Mouse (Mus musculus): ENCODE results near the gene Atxn2. TPM values are rescaled to one million over a fixed set of nuclear protein-coding genes. Genes with fewer than 3 reads are reported as not detected.

Gene Atxn2
- polyA plus RNA-seq (2012; rRNA removed), result 24.1 and 24.6 TPM in 2 replicates
- 19.3 and 20.5 TPM in 2 replicates for polyA plus RNA-seq (2014; fragmentation: Nextera tagmentation; extraction: Ambion mirVana)

GRCm38 (mm10) chr5:121711174-121711927, at the start of gene Atxn2:
Atxn2 (plus strand) TSS chr5:121711337.
- TF ChIP-seq EP300 (IDR thresholded peaks at IDR 0.05; ENCODE audit: low read depth), result no peak
- no peak for TF ChIP-seq CTCF (IDR thresholded peaks at IDR 0.05; ENCODE audit: low read depth)
- H3K4me3 ChIP-seq (ENCODE audit: insufficient read depth in 1 of 2, low read depth in 2 of 2, low read length in 2 of 2), result peak within 1 kb of the TSS; percentile 62 to 75
- peaks cover 5 to 14% of the 10 kb centered on the region in 2 experiments; a peak in 2 of 4 replicates for H3K4me1 ChIP-seq (replicated peaks; ENCODE audit: control insufficient read depth in 2 of 2, insufficient read depth in 2 of 2, low read length in 1 of 2)
- no peaks in the 10 kb centered on the region for H3K27me3 ChIP-seq (ENCODE audit: control insufficient read depth, insufficient read depth, low read length)
- ATAC-seq (ENCODE audit: insufficient read depth), result peak; percentile 85
- peak within 1 kb of the TSS; percentile 83 for H3K9ac ChIP-seq (replicated peaks)
- DNase-seq (ENCODE audit: low read depth in 3 of 3, low spot score in 3 of 3), result peak; percentile 56 to 68 (median 59)
- 0% methylated on average over 78 of the region's 103 CpGs for WGBS (ENCODE audit: insufficient replicate concordance)
- no peaks in the 10 kb centered on the region for H3K36me3 ChIP-seq (replicated peaks; ENCODE audit: control insufficient read depth, insufficient read depth, low read depth)
- H3K9me3 ChIP-seq (ENCODE audit: control insufficient read depth, low read length), result no peaks in the 10 kb centered on the region
- peak within 1 kb of the TSS; percentile 60 for H3K27ac ChIP-seq
- peak within 1 kb of the TSS; percentile 83 for H3K4me2 ChIP-seq (ENCODE audit: low read depth)

GRCm38 (mm10) chr5:121661494-121661893, 49.6 kb upstream of the Atxn2 start:
- no peak overlapping the region for H3K27ac ChIP-seq
- ATAC-seq (ENCODE audit: insufficient read depth), result no peak

GRCm38 (mm10) chr5:121663456-121663855, 47.7 kb upstream of the Atxn2 start:
- DNase-seq (ENCODE audit: low read depth in 3 of 3, low spot score in 3 of 3) (no peak), ATAC-seq (ENCODE audit: insufficient read depth) (no peak)
- 81% methylated on average over 8 of the region's 8 CpGs for WGBS (ENCODE audit: insufficient replicate concordance)
- Histone ChIP-seq H3K36me3 (replicated peaks; ENCODE audit: control insufficient read depth, insufficient read depth, low read depth) (peaks cover 30% of the 10 kb centered on the region), H3K4me3 (ENCODE audit: insufficient read depth in 1 of 2, low read depth in 2 of 2, low read length in 2 of 2) (no peak overlapping the region), H3K4me2 (ENCODE audit: low read depth) (no peak overlapping the region), H3K9me3 (ENCODE audit: control insufficient read depth, low read length) (no peaks in the 10 kb centered on the region), H3K27me3 (ENCODE audit: control insufficient read depth, insufficient read depth, low read length) (no peaks in the 10 kb centered on the region), H3K4me1 (replicated peaks; ENCODE audit: control insufficient read depth in 2 of 2, insufficient read depth in 2 of 2, low read length in 1 of 2) (peaks cover 4 to 17% of the 10 kb centered on the region in 2 experiments), H3K9ac (replicated peaks) (no peak overlapping the region), H3K27ac (no peak overlapping the region)
- TF ChIP-seq CTCF (IDR thresholded peaks at IDR 0.05; ENCODE audit: low read depth), result no peak
- TF ChIP-seq EP300 (IDR thresholded peaks at IDR 0.05; ENCODE audit: low read depth), result no peak

More at GRCm38 (mm10) chr5:121661494-121661893, 49.6 kb upstream of the Atxn2 start:
- 89% methylated on average over 5 of the region's 5 CpGs for WGBS (ENCODE audit: insufficient replicate concordance)
- Histone ChIP-seq H3K4me3 (ENCODE audit: insufficient read depth in 1 of 2, low read depth in 2 of 2, low read length in 2 of 2) (peak overlapping the region; percentile 88 to 90), H3K9me3 (ENCODE audit: control insufficient read depth, low read length) (no peaks in the 10 kb centered on the region), H3K36me3 (replicated peaks; ENCODE audit: control insufficient read depth, insufficient read depth, low read depth) (peaks cover 24% of the 10 kb centered on the region), H3K4me2 (ENCODE audit: low read depth) (peak overlapping the region; percentile 72), H3K4me1 (replicated peaks; ENCODE audit: control insufficient read depth in 2 of 2, insufficient read depth in 2 of 2, low read length in 1 of 2) (peaks cover 4 to 17% of the 10 kb centered on the region in 2 experiments), H3K9ac (replicated peaks) (peak overlapping the region; percentile 79), H3K27me3 (ENCODE audit: control insufficient read depth, insufficient read depth, low read length) (no peaks in the 10 kb centered on the region)
- no peak for DNase-seq (ENCODE audit: low read depth in 3 of 3, low spot score in 3 of 3)
- TF ChIP-seq EP300 (IDR thresholded peaks at IDR 0.05; ENCODE audit: low read depth), result no peak
- TF ChIP-seq CTCF (IDR thresholded peaks at IDR 0.05; ENCODE audit: low read depth), result no peak

- no peaks in the 10 kb centered on the region for H3K27me3 ChIP-seq (ENCODE audit: control insufficient read depth, insufficient read depth, low read length)
- no peak for TF ChIP-seq EP300 (IDR thresholded peaks at IDR 0.05; ENCODE audit: low read depth)
- H3K4me2 ChIP-seq (ENCODE audit: low read depth), result no peak overlapping the region
- H3K4me1 ChIP-seq (replicated peaks; ENCODE audit: control insufficient read depth in 2 of 2, insufficient read depth in 2 of 2, low read length in 1 of 2), result peaks cover 4 to 17% of the 10 kb centered on the region in 2 experiments
- no peak for ATAC-seq (ENCODE audit: insufficient read depth)
- peaks cover 30% of the 10 kb centered on the region for H3K36me3 ChIP-seq (replicated peaks; ENCODE audit: control insufficient read depth, insufficient read depth, low read depth)
- H3K9ac ChIP-seq (replicated peaks), result no peak overlapping the region
- WGBS (ENCODE audit: insufficient replicate concordance), result 76% methylated on average over 6 of the region's 6 CpGs
- H3K4me3 ChIP-seq (ENCODE audit: insufficient read depth in 1 of 2, low read depth in 2 of 2, low read length in 2 of 2), result no peak overlapping the region
- no peak for DNase-seq (ENCODE audit: low read depth in 3 of 3, low spot score in 3 of 3)
- no peak overlapping the region for H3K27ac ChIP-seq
- no peaks in the 10 kb centered on the region for H3K9me3 ChIP-seq (ENCODE audit: control insufficient read depth, low read length)
Observed at GRCm38 (mm10) chr5:121664078-121664477, 47.1 kb upstream of the Atxn2 start.

GRCm38 (mm10) chr5:121664971-121665370, 46.2 kb upstream of the Atxn2 start:
- no peak overlapping the region for H3K4me2 ChIP-seq (ENCODE audit: low read depth)
- H3K9ac ChIP-seq (replicated peaks), result no peak overlapping the region
- H3K9me3 ChIP-seq (ENCODE audit: control insufficient read depth, low read length), result no peaks in the 10 kb centered on the region
- no peak for TF ChIP-seq CTCF (IDR thresholded peaks at IDR 0.05; ENCODE audit: low read depth)
- no peak for TF ChIP-seq EP300 (IDR thresholded peaks at IDR 0.05; ENCODE audit: low read depth)
- H3K4me3 ChIP-seq (ENCODE audit: insufficient read depth in 1 of 2, low read depth in 2 of 2, low read length in 2 of 2), result no peak overlapping the region
- H3K4me1 ChIP-seq (replicated peaks; ENCODE audit: control insufficient read depth in 2 of 2, insufficient read depth in 2 of 2, low read length in 1 of 2), result peaks cover 4 to 12% of the 10 kb centered on the region in 2 experiments; a peak in 3 of 4 replicates
- H3K27me3 ChIP-seq (ENCODE audit: control insufficient read depth, insufficient read depth, low read length), result no peaks in the 10 kb centered on the region
- DNase-seq (ENCODE audit: low read depth in 3 of 3, low spot score in 3 of 3) (no peak), ATAC-seq (ENCODE audit: insufficient read depth) (no peak)
- H3K36me3 ChIP-seq (replicated peaks; ENCODE audit: control insufficient read depth, insufficient read depth, low read depth), result peaks cover 30% of the 10 kb centered on the region
- no peak overlapping the region for H3K27ac ChIP-seq
- WGBS (ENCODE audit: insufficient replicate concordance), result 89% methylated on average over 9 of the region's 9 CpGs
